Mouse (Mus musculus) erythroblast, embryonic 14.5 days (primary cell): ENCODE results near the gene Ghdc. TPM values are rescaled to one million over a fixed set of nuclear protein-coding genes. Genes with fewer than 3 reads are reported as not detected.
"Not testable (repeated sequence)": the region's sequence is repeated elsewhere in the genome, so short reads cannot be mapped to it uniquely, and the experiment has no call there.

Experiments
- H3K27me3 ChIP-seq: 2 replicates; pipeline ENCODE4 v1.6.1; 2012; ENCODE audit warnings: inconsistent platforms; ENCODE audit not compliant: control insufficient read depth
- H3K36me3 ChIP-seq: 2 replicates; pipeline ENCODE4 v1.6.1; 2012; ENCODE audit warnings: mild to moderate bottlenecking, inconsistent platforms; ENCODE audit not compliant: control insufficient read depth
- H3K4me1 ChIP-seq: 2 replicates; pipeline ENCODE4 v1.6.1; 2012; ENCODE audit warnings: inconsistent platforms; ENCODE audit not compliant: control insufficient read depth
- H3K4me3 ChIP-seq: replicated peaks from 2 replicates; pipeline ENCODE3; 2012; ENCODE audit warnings: moderate library complexity, mild to moderate bottlenecking, inconsistent platforms
- H3K9me3 ChIP-seq: 2 replicates; pipeline ENCODE4 v1.6.1; 2012; ENCODE audit warnings: low read length, inconsistent platforms, mixed read lengths; ENCODE audit not compliant: control insufficient read depth
- GATA1 ChIP-seq: IDR thresholded peaks from 2 replicates; pipeline ENCODE4 v1.6.1; 2012; ENCODE audit warnings: low read length, inconsistent platforms, mixed read lengths
- TAL1 ChIP-seq: IDR thresholded peaks from 3 replicates; pipeline ENCODE4 v1.6.1; 2012; ENCODE audit warnings: low read length, inconsistent platforms, mixed read lengths
- polyA plus RNA-seq: library from polyadenylated mRNA; stranded (reverse); fragments of >175 nt; gene quantifications from 2 replicates; pipeline ENCODE4 v1.2.3, GENCODE M21; 2012

Gene Ghdc
- polyA plus RNA-seq, 1 experiment = 0.58 TPM

DNA sequence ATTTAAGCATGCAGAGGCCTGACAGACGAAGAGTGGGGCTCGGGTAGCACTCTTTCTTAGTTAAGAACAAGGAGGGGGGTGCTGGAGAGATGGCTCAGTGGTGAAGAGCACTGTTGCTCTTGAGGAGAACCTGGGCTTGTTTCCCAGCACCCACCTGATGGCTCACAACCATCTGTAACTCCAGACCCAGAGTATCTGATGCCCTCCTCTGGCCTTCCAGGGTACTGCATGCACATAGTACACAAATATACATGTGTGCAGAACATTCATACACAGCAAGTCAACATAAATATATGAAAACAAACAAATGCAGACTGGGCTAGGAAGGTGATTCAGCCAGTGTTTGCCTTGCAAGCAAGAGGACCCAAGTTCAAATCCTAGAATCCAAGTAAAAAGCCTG lies 40.4 kb upstream of the Ghdc start:
- H3K36me3 ChIP-seq = peaks cover 40% of the 10 kb centered on the region
- H3K4me3 ChIP-seq = no peak overlapping the region
- TF ChIP-seq TAL1 = no peak
- no peak for TF ChIP-seq GATA1
- no peaks in the 10 kb centered on the region for H3K27me3 ChIP-seq
- peaks cover 19% of the 10 kb centered on the region for H3K4me1 ChIP-seq
- H3K9me3 ChIP-seq = peaks cover 14% of the 10 kb centered on the region

DNA sequence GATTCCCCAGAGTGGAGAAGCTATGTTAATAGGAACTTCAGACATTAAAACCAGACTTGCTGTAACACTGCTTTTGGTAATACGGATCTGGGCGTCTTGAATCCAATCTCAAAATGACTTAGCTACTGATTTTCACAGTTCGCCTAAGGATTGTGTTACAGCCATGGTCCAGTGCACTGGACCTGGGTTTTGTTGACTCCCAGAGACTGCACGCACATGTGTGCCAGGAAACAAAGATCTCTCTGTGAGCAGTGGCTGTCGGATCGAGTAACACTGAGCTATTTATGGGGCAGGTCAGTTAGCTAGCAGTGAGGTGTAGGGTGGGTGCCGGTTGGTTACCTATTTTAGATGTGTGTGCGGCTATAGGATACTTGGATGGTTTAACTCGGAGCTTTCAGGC lies 39.8 kb upstream of the Ghdc start:
- TF ChIP-seq GATA1 (no peak), TAL1 (no peak)
- H3K27me3 ChIP-seq = no peaks in the 10 kb centered on the region
- H3K9me3 ChIP-seq = peaks cover 14% of the 10 kb centered on the region
- H3K36me3 ChIP-seq = peaks cover 45% of the 10 kb centered on the region
- peaks cover 13% of the 10 kb centered on the region for H3K4me1 ChIP-seq
- H3K4me3 ChIP-seq = no peak overlapping the region

DNA sequence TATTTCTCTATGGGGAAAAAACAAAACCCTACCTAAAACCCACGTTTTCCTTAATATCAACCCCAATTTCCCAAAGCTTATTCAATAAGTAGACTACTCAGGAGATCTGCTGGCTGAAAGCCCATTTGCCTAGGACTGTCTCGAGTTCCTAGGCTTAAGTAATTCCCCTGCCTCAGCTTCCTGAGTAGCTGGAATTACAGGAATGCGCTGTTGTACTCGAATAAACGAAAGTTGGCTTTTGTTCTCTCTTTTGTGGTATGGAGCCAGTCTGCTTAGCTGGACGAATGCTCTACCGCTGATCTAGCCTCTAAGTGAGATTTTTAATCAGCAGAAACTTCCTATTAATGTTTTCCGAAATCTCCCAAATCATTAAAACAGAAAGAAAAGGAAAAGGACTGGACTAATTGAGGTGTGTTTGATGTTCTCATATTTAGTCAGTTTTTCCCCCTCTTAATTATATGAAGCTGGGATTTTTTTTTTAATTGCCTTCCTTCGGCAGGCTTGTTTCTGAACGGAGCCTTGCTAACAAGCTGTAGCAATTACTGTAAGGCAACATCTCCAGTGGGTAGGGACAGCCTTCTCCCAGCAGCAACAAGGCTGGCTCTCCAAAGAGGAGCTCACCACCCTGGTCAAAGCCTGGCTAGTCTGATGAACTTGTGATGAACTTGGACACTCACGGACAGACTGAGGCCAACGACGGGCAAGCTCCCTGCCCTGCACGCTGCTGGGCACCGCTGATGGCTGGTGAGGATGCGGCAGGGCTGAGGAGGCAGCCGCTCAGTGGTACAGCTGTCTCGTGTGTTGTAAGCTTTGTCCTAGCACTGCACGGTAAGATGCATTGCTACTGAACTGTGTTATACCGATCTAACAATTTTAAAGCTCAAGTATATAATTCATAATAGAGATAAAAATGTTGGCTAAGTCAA lies 35.9 kb upstream of the Ghdc start:
- Histone ChIP-seq H3K4me3 (no peak overlapping the region), H3K36me3 (peaks cover 76% of the 10 kb centered on the region), H3K27me3 (no peaks in the 10 kb centered on the region), H3K9me3 (peaks cover 10% of the 10 kb centered on the region), H3K4me1 (no peaks in the 10 kb centered on the region; the same call in 1 of the 2 replicates)
- TF ChIP-seq TAL1 (no peak), GATA1 (no peak)

DNA sequence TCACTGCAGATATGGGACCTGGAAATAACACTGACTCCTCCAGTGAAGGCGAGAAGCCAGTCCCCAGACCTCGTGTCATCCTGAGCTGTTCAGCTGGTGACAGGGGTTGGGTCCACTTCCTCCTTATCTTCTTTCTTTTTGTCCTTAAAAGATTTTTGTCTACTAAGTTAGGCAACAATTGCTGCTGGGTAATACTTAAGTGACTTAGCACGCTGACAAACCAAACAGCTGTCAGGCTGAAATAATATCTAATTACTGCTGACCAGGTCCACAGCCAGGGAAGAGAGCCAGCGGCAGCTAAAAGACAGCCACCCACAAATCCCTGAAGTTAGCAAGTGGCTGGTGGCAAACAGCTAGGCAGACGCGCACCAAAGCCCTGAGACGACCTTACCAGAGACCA lies 34.8 kb upstream of the Ghdc start:
- TF ChIP-seq TAL1 = no peak
- no peak for TF ChIP-seq GATA1
- Histone ChIP-seq H3K9me3 (peaks cover 3% of the 10 kb centered on the region), H3K27me3 (no peaks in the 10 kb centered on the region), H3K36me3 (peaks cover 75% of the 10 kb centered on the region), H3K4me3 (no peak overlapping the region), H3K4me1 (no peaks in the 10 kb centered on the region; the same call in 1 of the 2 replicates)

DNA sequence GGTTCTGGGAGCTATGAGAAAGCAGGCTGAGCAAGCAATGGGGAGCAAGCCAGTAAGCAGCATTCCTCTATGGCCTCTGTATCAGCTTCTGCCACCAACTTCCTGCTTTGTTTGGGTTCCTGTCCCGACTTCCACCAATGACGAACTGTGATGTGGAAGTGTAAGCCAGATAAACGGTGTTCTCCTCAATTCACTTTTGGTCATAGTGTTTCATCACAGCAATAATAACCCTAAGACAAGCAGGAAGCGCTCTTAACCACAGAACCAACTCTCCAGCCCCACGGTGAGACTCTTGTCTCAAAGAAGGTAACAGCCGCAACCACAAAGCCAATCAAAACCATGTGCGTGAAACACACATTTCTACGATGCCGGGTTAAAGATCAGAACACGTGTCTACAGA lies 33.7 kb upstream of the Ghdc start:
- Histone ChIP-seq H3K4me3 (no peak overlapping the region), H3K36me3 (peaks cover 84% of the 10 kb centered on the region), H3K9me3 (peaks cover 3% of the 10 kb centered on the region), H3K4me1 (no peaks in the 10 kb centered on the region; the same call in 1 of the 2 replicates), H3K27me3 (no peaks in the 10 kb centered on the region)
- TF ChIP-seq TAL1 = no peak
- TF ChIP-seq GATA1 = no peak

DNA sequence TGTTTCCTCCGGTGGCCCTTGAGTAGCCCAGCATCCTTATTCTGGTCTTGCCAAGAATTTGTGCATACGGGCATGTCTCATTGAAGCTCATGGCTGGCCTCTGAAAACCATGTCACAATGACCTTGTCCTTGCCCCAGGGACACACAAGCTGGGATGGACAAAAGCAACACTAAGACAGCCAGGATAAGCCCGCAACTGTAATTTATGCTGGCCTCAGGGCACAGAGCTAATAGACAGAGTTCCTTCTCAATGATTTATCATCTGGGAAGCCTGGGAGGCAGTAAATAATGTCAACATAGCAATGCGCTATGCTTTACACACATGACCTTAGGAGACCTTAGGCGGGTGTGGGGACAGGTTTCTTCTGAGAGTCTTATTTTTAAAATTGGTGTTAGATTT lies 28.7 kb upstream of the Ghdc start:
- peaks cover 89% of the 10 kb centered on the region for H3K36me3 ChIP-seq
- H3K27me3 ChIP-seq = no peaks in the 10 kb centered on the region

DNA sequence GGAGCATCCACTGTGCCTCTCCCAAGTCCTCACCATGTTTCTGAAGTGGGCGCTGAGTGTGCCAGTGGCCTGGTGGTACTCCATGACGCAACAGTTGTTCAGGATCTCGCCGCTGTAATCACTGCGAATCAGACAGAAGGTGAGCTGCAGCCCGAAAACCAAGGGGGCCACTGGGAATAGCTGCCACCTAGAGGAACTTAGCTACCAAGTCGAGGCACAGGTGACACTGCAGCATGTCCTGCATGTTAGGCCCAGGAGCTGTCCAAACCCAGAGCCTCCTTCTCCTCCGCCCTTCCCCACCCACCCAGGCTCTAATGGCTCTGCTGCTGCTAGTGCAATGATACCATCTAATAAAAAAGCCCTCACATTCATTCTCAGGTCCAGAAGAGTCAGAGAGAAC lies 25.8 kb upstream of the Ghdc start:
- Histone ChIP-seq H3K36me3 (peaks cover 81% of the 10 kb centered on the region), H3K4me3 (no peak overlapping the region), H3K4me1 (no peaks in the 10 kb centered on the region), H3K27me3 (no peaks in the 10 kb centered on the region), H3K9me3 (no peaks in the 10 kb centered on the region)
- TF ChIP-seq GATA1 = no peak
- TF ChIP-seq TAL1 = no peak

More for the DNA sequence above, 28.7 kb upstream of the Ghdc start:
- Histone ChIP-seq H3K9me3 (peaks cover 3% of the 10 kb centered on the region), H3K4me3 (no peak overlapping the region), H3K4me1 (no peaks in the 10 kb centered on the region)
- no peak for TF ChIP-seq TAL1
- no peak for TF ChIP-seq GATA1

DNA sequence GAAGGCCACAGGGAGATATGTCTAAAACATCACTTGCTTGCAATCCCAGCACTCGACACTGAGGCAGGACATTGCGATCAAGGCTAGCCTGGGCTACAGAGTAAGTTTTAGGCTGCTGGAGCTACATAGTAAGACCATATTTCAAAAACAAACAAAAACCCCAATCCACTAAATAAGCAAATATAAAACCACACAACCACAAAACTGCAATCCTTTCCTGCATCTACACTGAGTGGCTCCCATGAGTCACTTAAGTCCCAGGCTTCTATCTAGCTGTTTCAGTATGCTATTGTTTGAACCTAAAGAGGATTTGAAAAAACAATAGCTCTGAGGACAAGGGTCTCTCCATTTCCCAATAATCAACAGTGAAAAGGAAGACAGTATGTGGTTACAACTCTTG lies 24.6 kb upstream of the Ghdc start:
- H3K36me3 ChIP-seq = peaks cover 83% of the 10 kb centered on the region
- H3K4me1 ChIP-seq = no peaks in the 10 kb centered on the region
- H3K9me3 ChIP-seq = no peaks in the 10 kb centered on the region
- H3K4me3 ChIP-seq = no peak overlapping the region
- TF ChIP-seq GATA1 (no peak), TAL1 (no peak)
- H3K27me3 ChIP-seq = no peaks in the 10 kb centered on the region

DNA sequence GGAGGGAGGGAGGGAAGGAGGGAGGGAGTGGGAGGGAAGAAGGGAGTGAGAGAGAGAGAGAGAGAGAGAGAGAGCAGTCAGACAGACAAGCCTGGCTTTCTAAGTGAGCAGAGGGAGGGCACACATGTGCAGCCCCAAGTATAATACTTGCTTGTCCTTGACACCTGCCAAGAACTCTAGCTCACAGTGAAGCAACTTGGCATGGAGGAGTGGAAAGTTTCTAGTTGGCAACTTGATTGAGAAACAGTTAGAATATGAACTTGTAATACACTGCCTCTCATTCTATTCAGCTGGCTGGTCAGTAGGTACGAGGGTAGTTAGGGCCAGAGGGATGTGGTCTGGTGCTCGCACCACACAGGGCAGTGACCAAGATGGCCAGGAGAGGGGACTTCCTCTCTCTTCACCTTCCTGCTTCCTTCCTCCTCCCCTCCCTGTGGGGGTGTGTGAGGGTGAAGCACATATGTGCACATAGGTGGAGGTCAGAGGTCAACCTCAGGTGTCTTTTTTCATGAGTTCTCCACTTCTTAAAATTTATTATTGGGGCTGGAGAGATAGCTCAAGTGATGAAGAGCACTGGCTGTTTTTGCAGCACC lies 20.8 kb upstream of the Ghdc start:
- TF ChIP-seq TAL1 (no peak), GATA1 (no peak)
- H3K4me1 ChIP-seq = no peaks in the 10 kb centered on the region
- peaks cover 87% of the 10 kb centered on the region for H3K36me3 ChIP-seq
- no peaks in the 10 kb centered on the region for H3K27me3 ChIP-seq
- no peaks in the 10 kb centered on the region for H3K9me3 ChIP-seq
- no peak overlapping the region for H3K4me3 ChIP-seq

DNA sequence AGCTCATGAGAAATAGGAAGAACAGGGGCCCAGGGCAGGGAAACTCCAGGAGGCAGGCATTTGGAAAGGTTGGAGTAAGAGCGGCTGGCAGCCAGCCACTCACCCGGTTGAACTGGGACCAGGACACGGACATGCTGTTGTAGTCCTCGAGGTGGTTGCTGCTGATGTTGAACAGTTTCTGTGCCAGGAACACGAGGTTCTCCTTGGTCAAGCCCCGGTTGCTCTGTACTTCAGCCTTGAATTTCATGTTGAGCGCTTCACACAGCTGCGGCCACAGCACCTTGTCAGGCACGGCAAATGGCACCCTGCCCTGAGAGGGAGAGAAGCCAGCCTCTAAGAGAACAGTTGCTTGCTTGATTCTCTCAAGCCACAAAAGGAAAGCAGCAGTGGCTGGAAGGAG lies 19.9 kb upstream of the Ghdc start:
- H3K36me3 ChIP-seq = peaks cover 87% of the 10 kb centered on the region
- H3K4me1 ChIP-seq, H3K9me3 ChIP-seq, H3K4me3 ChIP-seq, H3K27me3 ChIP-seq: not testable (repeated sequence)
